Mouse (Mus musculus): ENCODE results near the gene Olfr984. TPM values are rescaled to one million over a fixed set of nuclear protein-coding genes. Genes with fewer than 3 reads are reported as not detected.

Gene Olfr984
- total RNA-seq (2021): not detected

DNA sequence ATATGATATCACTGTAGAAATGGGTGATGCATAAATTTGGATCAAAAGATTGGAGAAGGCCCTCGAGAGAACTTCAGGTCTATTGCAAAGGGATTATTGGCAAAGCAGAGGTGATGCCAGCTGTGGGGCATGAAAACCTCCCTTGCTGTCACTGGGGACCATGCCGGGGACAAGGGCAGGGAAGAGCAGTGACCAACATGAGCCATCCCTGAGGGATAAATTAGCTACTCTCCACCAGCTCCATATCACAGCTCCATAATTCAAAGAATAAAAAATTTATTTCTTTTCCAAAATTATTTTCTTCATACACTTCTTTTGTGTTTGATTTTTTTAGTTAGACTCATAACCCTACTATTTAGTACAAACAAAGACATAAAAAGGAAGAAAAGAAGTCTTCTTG, at the start of gene Olfr984:
TSS of gene Olfr984 (minus strand) at position 101 of the 400 bp plus-strand sequence.
- intact Hi-C loops (cut with DNase I): no loop called here

GRCm38 (mm10) chr9:40155118-40155644, 41.2 kb upstream of the Olfr984 start:
- DNase-seq: no peak
- intact Hi-C loops (cut with DNase I): no loop called here

More for the DNA sequence above, at the start of gene Olfr984:
- DNase-seq: no peak

DNA sequence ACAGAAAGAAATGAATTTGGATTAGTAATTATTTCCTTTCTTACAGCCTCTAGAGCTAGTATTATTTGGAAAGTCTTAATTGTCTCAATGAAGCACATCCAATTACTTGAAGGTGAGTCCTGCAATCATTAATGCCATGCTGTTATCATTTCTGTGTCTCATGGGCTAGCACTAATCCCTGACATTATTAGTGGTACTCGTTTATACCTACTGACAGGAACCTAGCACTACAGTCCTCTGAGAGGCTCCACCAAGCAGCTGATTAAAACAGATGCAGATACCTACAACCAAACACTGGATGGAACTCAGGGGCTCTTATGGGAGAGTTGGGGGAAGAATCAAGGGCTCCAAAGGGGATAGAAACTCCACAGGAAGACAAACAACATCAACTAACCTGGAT, 27.5 kb upstream of the Olfr984 start:
- intact Hi-C loops (cut with DNase I): no loop called here
- DNase-seq: no peak

GRCm38 (mm10) chr9:40139484-40139883, 25.5 kb upstream of the Olfr984 start:
- DNase-seq: no peak
- intact Hi-C loops (cut with DNase I): no loop called here

GRCm38 (mm10) chr9:40136987-40137688, 23.1 kb upstream of the Olfr984 start:
- peak in 1 of 2 experiments; percentile 9 for DNase-seq
- intact Hi-C loops (cut with DNase I): no loop called here

- DNase-seq: no peak
- intact Hi-C loops (cut with DNase I): no loop called here
Measured at GRCm38 (mm10) chr9:40130556-40130955, 16.6 kb upstream of the Olfr984 start.

GRCm38 (mm10) chr9:40130084-40130483, 16.1 kb upstream of the Olfr984 start, which contains the start of gene Olfr985:
Gene Olfr985 (minus strand): TSS chr9:40130184.
- intact Hi-C loops (cut with DNase I): no loop called here
- no peak for DNase-seq

- intact Hi-C loops (cut with DNase I): loop anchor here (5.0 kb wide), 1 partner anchor 75 kb away; the partner anchor contains the start of gene Zfp202
- no peak for DNase-seq
Measured at GRCm38 (mm10) chr9:40117287-40117659, 3.3 kb upstream of the Olfr984 start.

DNA sequence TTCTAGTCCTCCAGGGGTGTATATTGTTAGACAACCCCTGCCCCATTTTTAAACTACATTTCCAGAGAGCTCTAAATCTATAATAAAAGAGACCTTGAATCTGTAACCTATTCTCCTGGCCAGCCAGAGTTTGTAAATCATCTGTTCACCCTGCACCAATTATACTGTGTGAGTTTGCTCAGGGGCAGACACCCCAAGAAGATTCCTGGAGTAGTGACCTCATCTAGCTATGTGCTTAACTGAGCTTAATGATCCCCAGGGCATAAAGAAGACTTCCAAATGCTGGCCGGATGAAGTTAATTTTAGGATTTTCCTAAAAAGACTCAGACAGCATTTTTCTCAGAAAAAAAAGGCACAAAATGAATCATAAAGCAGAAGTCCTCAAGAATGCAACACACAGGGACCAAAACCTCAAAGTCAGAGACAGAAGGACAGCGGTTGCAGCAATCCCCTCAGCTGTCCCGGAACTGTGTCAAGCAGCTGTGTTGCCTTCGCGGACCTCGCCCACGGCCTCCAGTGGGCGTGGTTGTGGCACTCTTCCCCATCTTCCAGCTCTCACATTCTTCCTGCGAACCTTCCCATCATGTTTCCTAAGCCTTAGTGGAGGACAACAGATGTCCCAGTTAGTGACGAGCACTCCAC, 2.8 kb upstream of the Olfr984 start:
- peak; percentile 80 to 81 for DNase-seq
- intact Hi-C loops (cut with DNase I): loop anchor here (5.0 kb wide), 1 partner anchor 76 kb away; the partner anchor contains the start of gene Zfp202

DNA sequence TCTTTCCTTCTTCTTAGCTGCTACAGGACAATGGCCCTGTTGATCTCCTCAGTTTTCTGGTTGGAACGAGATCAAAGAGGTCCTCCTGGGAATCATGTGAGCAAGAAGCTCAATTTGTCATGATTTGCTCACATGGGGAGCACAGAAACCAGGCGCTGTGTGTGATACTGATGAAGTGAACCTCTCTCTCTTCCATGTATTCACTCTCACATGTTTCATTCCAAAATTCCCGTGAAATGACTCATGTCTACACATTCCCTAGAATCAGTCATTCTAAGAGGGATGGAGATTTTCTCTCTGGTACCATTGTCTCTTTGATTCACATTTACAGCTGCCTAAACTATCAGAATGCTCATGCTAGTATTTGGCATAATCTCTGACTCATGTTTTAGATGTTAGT, 19.2 kb downstream of the Olfr984 start:
- intact Hi-C loops (cut with DNase I): no loop called here
- peak in 1 of 2 experiments; percentile 9 for DNase-seq

- intact Hi-C loops (cut with DNase I): no loop called here
- no peak for DNase-seq
Measured at GRCm38 (mm10) chr9:40093495-40093894, 20.5 kb downstream of the Olfr984 start, which contains the start of gene Olfr983. Gene Olfr983 (minus strand): TSS chr9:40093595.

GRCm38 (mm10) chr9:40073529-40073928, 40.5 kb downstream of the Olfr984 start, which contains the start of gene Olfr982:
Gene Olfr982 (plus strand): TSS chr9:40073829.
- DNase-seq: no peak
- intact Hi-C loops (cut with DNase I): no loop called here

DNA sequence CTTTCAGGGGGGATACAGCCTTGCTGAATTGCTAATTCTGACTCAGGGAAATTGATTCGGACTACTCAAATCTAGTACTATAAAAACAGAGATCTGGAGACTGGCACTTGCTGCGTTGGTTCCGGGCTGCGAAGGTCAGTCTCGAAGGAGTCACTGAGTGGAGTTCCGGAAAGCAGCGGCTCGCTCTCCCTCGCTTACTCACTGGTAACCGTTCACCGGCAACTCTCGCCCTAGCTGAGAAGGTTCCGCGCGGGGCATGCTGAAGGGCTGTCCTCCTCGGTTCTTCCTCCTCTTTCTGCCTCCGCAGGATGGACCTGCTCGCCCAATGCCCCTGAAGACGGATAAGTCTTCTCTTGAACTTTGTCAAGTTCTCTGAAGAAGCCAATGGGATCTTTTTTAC, 63.9 kb downstream of the Olfr984 start:
- DNase-seq: no peak
- intact Hi-C loops (cut with DNase I): no loop called here

Other genes with a start within 250 kb of the Olfr984 start
- gene Olfr972, start 247.8 kb downstream of the Olfr984 start, total RNA-seq (2021): not detected
- gene Olfr229, start 206.9 kb downstream of the Olfr984 start, total RNA-seq (2021): not detected
- gene Olfr974, start 176.7 kb downstream of the Olfr984 start, total RNA-seq (2021): not detected
- not detected for gene Olfr975, start 162.2 kb downstream of the Olfr984 start, total RNA-seq (2021)
- not detected for gene Olfr976, start 153.1 kb downstream of the Olfr984 start, total RNA-seq (2021)
- gene Olfr978, start 122.1 kb downstream of the Olfr984 start, total RNA-seq (2021): not detected
- not detected for gene Olfr979, start 110.7 kb downstream of the Olfr984 start, total RNA-seq (2021)
- not detected for gene Olfr980, start 104.6 kb downstream of the Olfr984 start, total RNA-seq (2021)
- not detected for gene Olfr981, start 92.7 kb downstream of the Olfr984 start, total RNA-seq (2021)
- not detected for gene Olfr982, start 40.4 kb downstream of the Olfr984 start, total RNA-seq (2021)
- gene Olfr983, start 20.6 kb downstream of the Olfr984 start, total RNA-seq (2021): not detected
- gene Olfr985, start 16.0 kb upstream of the Olfr984 start, total RNA-seq (2021): not detected
- not detected for gene Tmem225, start 33.9 kb upstream of the Olfr984 start, total RNA-seq (2021)
- under 1 TPM in 1 of 2 experiments, not detected in 1; 0.07 TPM for gene Olfr986, start 66.7 kb upstream of the Olfr984 start, total RNA-seq (2021)
- 1 to 10 TPM; 2.9 to 3.3 TPM for gene Zfp202, start 78.1 kb upstream of the Olfr984 start, total RNA-seq (2021)
- 1 to 10 TPM; 1.3 to 2.1 TPM for gene Scn3b, start 155.0 kb upstream of the Olfr984 start, total RNA-seq (2021)